28 mouse cellular contexts compared by ENCODE assay signal in the genomic region with DNA sequence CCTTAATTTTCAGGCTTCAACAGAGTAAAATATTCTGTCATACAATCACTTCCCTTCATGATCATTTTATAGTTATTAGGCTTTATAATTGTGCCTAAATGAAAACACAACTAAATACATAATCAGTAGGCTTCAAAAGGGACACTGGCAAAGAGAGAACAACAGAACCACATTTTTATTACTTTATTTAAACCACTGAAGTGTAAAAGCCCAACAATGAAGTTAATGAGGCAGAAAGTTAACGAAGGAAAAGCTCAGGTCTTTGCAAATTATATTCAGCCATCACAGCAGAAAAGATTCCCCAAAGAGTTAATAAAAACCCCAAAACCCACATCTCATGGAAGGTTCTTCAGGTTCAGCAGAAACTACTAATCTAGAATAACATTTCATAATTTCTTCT.
"Had no signal": no experiment of that assay in that cellular context is flagged by ENCODE, and none has a peak within 500 bp of the region (broad histone marks: within the 10 kb centered on the region; RNA-seq: fewer than 3 reads in every experiment).

No protein-coding gene starts in this region.

- ATAC-seq: hindbrain, postnatal 0 days; intestine, embryonic 16.5 days had no signal

- H3K27ac ChIP-seq: gastrocnemius, adult 2 months; heart, adult 2 months; heart, embryonic 13.5 days; heart, embryonic 15.5 days; hindbrain, embryonic 13.5 days; hindbrain, embryonic 15.5 days; hindbrain, postnatal 0 days; kidney, embryonic 15.5 days; kidney, postnatal 0 days; left cerebral cortex, adult 2 months; limb, embryonic 10.5 days; limb, embryonic 12.5 days; liver, embryonic 13.5 days had no signal

- H3K9ac ChIP-seq: heart, embryonic 13.5 days; heart, embryonic 15.5 days; hindbrain, embryonic 13.5 days; hindbrain, embryonic 15.5 days; kidney, embryonic 15.5 days; limb, embryonic 12.5 days; liver, embryonic 13.5 days had no signal

- H3K4me1 ChIP-seq: heart, embryonic 13.5 days; hindbrain, embryonic 13.5 days; hindbrain, embryonic 15.5 days; kidney, embryonic 15.5 days; limb, embryonic 10.5 days; limb, embryonic 12.5 days; liver, embryonic 13.5 days had no signal

- H3K4me2 ChIP-seq: heart, embryonic 11.5 days; heart, embryonic 13.5 days; heart, embryonic 15.5 days; hindbrain, embryonic 13.5 days; hindbrain, embryonic 15.5 days; kidney, embryonic 15.5 days; limb, embryonic 12.5 days; liver, embryonic 11.5 days; liver, embryonic 13.5 days had no signal

- H3K27me3 ChIP-seq: heart, embryonic 13.5 days; heart, embryonic 15.5 days; hindbrain, embryonic 13.5 days; hindbrain, embryonic 15.5 days; kidney, embryonic 15.5 days; limb, embryonic 12.5 days; liver, embryonic 13.5 days had no signal

- H3K36me3 ChIP-seq: hindbrain, embryonic 15.5 days had no signal

- H3K4me3 ChIP-seq: gastrocnemius, adult 2 months; heart, adult 2 months; heart, embryonic 13.5 days; heart, embryonic 15.5 days; hindbrain, embryonic 13.5 days; hindbrain, embryonic 15.5 days; kidney, embryonic 15.5 days; left cerebral cortex, adult 2 months; limb, embryonic 10.5 days; limb, embryonic 12.5 days; liver, embryonic 13.5 days had no signal

- DNase-seq: gastrocnemius, adult 2 months; gastrocnemius, postnatal 10 days; gastrocnemius, postnatal 25 days; heart, adult 2 months; heart, postnatal 14 days; heart, postnatal 36 days; kidney, adult 11 months; kidney, adult 2 months; kidney, adult 9 months; kidney, postnatal 14 days; kidney, postnatal 36 days; layer of hippocampus, adult 9-11 months; layer of hippocampus, postnatal 36 days; liver; liver, embryonic 13.5 days had no signal

- H3K9me3 ChIP-seq: heart, embryonic 13.5 days; heart, embryonic 15.5 days; hindbrain, embryonic 13.5 days; hindbrain, embryonic 15.5 days; kidney, embryonic 15.5 days; limb, embryonic 10.5 days; limb, embryonic 12.5 days; liver, embryonic 13.5 days had no signal
